Mouse (Mus musculus) heart, postnatal 14 days (tissue): Measurements from ENCODE around the gene Zfp592. TPM values are rescaled to one million over a fixed set of nuclear protein-coding genes. Genes with fewer than 3 reads are reported as not detected.
"Not testable (repeated sequence)": the region's sequence is repeated elsewhere in the genome, so short reads cannot be mapped to it uniquely, and the experiment has no call there.

ENCODE experiments used
- DNase-seq, 2 experiments: peaks; one replicate each; pipeline ENCODE4 v3.0.0; 2021 to 2022
- intact Hi-C: fragments of 180-260 bp; cut with DNase I; formaldehyde crosslinking; loops from one replicate; pipeline ENCODE4 v1.15.1; 2025
- long read RNA-seq, 2 experiments: library from polyadenylated mRNA; stranded (forward); transcript quantifications; one replicate each; pipeline ENCODE4 v2.0.0; 2021
- total RNA-seq, 2 experiments: library from RNA; stranded (reverse); gene quantifications; 2 replicates each; pipeline ENCODE4 v1.2.3; 2021

The Zfp592 gene
- 10 to 100 TPM; 21.5 to 22.1 TPM for total RNA-seq
- long read RNA-seq, experiment 1, full-length matches to known transcripts, result 2 of 14 reads
- long read RNA-seq, experiment 1, partial matches to known transcripts, result 6 of 14 reads
- long read RNA-seq, experiment 1, other reads (novel, unspliced or antisense), result 6 of 14 reads
- long read RNA-seq, experiment 2, full-length matches to known transcripts, result 2 of 6 reads
- long read RNA-seq, experiment 2, partial matches to known transcripts, result 2 of 6 reads
- long read RNA-seq, experiment 2, other reads (novel, unspliced or antisense), result 2 of 6 reads

GRCm38 (mm10) chr7:80992980-80993833 is at the start of gene Zfp592:
Gene Zfp592 (plus strand): TSS chr7:80993681.
- DNase-seq, result peak; percentile 88 to 93
- intact Hi-C loops, result loop anchor here (2.0 to 5.0 kb wide), 5 partner anchors 44 to 164 kb away; partner anchors contain the start of genes Alpk3, Wdr73 and Zscan2

GRCm38 (mm10) chr7:80947445-80948350 is 45.8 kb upstream of the Zfp592 start, which contains the start of gene Sec11a:
Gene Sec11a (minus strand): TSS chr7:80947780.
- DNase-seq, result peak; percentile 93 to 94
- intact Hi-C loops, result loop anchor here (2.0 to 5.0 kb wide), 2 partner anchors 45 kb away; partner anchors contain the start of genes Wdr73 and Zfp592

DNA sequence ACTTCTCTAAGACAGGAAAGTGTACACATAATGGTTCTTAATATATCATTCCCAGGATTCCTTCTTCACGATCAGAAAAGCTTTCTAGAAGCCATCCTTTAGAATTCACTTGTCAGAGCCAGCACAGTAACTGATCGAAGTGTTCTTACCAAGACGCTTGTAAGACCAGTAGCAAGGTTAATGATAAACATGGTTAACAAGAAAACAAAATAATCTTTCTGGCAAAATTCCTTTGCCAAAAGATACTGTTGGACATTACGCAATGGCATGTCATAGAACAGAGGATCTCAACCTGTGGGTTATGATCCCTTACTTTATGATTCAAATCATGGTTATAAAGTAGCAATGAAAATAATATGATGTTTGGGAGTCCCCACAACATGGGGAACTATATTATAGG is 42.0 kb upstream of the Zfp592 start:
- no peak for DNase-seq
- intact Hi-C loops, result no loop called here

DNA sequence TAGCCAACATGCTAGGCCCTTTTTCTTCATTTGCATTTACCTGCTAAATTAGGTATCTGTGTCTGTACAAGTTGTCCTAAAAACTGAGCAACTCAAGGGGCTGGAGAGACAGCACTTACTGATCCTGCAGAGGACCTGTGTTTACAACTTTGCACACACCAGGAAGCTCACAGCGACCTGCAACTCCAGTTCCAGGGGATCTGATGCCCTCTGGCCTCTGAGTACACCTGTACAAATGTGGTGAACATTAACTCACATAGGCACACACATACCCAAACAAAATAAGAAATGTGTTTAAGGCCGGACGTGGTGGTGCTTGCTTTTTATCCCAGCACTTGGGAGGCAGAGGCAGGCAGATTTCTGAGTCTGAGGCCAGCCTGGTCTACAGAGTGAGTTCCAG is 41.3 kb upstream of the Zfp592 start:
- intact Hi-C loops, result no loop called here
- DNase-seq, result no peak

GRCm38 (mm10) chr7:80954251-80954650 is 39.2 kb upstream of the Zfp592 start:
- no peak for DNase-seq
- intact Hi-C loops, result no loop called here

DNA sequence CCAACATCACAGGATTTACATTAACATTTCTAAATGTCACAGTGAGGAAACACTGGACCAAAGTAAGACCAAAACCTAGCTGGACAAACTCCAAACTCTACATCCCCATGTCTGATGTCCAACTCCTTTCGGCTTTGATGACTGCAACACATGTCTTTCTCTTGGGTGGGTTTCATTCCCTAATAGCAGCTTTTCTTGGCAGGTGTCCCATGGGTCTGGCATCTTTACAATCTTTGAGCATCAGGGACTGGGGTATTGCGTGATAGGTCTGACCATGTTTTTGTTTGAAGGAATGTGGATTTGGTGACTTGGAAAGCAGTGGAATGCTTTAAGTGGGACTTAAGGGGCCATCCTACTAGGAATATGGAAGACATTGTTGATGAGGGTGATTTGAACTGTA is 36.6 kb upstream of the Zfp592 start:
- no peak for DNase-seq
- intact Hi-C loops, result no loop called here

DNA sequence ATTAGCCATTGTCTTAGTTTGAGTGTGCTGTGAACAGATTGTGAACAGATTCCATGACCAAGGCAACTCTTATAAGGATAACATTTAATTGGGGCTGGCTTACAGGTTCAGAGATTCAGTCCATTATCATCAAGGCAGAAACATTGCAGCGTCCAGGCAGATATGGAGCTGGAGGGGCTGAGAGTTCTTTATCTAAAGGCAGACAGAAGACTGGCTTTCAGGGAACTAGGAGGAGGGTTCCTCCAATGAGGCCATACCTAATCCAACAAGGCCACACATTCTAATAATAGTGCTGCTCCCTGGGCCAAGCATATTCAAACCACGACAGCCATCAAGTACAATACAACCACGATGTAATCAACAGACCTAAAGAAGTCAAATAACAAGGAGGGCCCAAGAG is 34.5 kb upstream of the Zfp592 start:
- DNase-seq, result no peak
- intact Hi-C loops, result no loop called here

DNA sequence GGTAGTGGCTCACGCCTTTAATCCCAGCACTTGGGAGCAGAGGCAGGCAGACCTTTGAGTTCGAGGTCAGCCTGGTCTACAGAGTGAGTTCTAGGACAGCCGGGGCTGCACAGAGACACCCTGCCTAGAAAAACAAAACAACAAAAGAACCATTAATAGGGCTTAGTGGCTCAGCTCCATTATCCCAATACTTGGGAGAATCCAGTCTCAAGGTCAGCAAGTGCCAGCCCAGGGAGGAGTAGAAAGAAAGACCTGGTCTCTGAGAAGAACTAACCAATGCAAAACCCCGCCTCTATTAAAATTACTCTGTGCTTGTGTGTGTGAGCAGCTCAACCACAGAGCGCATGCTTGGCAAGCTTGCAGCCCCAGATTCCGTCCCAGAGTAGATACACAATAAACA is 30.7 kb upstream of the Zfp592 start:
- DNase-seq, result no peak
- intact Hi-C loops, result no loop called here

DNA sequence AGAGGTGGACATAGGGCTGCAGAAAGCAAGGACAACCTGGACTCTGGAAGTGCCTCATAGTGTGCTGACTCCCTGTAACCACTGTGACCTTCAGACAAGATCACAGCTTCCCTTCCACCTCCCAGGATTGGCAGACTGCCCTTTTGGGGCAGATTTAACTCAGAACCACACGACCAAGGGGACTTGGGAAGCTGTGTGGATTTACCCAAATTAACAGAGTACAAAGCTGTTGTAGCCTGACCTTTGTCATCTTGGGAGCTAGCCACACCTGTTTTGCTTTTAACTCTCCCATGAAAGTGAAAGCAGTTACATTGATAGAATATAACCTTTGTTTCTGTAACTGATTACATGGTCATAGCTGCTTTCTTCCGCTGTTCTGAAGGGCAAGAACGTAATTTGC is 22.6 kb upstream of the Zfp592 start:
- intact Hi-C loops, result no loop called here
- peak in 1 of 2 experiments; percentile 20 for DNase-seq

- intact Hi-C loops, result no loop called here
- no peak for DNase-seq
These were observed 22.1 kb upstream of the Zfp592 start for GRCm38 (mm10) chr7:80971419-80971818.

DNA sequence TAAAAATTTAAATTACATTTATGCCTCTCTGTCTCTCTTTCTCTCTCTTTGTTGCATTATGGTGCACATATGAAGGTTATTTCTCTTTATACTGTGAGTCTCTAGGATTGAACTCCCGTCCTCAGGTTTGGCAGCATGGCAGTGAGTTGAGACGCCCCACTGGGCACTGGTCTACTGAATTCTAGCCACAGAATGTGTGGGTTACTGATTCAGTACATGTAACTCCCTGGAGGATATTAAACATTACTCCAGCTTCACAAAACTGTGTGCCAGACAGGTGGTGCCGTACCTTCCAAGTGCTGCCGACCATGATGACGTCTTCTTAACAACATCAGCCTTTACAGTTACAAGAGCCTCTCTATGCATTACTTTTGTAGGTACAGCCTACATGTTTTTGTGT is 21.4 kb upstream of the Zfp592 start:
- intact Hi-C loops, result no loop called here
- no peak for DNase-seq

DNA sequence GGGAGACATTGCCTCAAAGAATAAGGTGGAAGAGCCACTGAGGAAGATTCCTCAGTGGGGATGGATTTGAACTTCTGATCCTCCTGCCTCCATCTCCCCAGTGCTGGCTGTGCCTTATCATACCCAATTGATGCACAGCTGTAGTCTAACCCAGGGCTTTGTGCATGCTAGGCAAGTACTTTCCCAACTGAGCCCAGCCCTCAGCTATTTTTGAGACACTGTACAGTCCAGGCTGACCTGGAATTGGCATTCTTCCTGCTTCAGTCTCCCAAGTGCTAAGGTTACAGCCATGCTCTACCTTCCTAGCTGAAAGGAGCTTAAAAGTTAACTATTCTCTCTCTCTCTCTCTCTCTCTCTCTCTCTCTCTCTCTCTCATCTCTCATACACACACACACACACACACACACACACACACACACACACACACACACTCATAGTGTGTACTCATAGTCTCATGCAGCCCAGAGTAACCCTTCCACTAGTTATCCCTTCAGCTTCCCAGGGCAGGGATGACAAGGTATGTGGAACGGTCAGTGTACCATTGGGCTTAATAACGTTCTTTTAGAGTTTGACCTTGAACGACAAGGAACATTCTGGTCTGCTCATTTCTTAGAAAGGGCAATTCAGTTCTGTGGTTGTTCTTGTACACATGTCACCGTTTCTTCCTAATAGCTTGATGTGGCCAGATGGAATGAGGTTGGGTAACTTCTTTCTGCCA is 20.4 kb upstream of the Zfp592 start:
- DNase-seq, intact Hi-C loops: not testable (repeated sequence)

- intact Hi-C loops, DNase-seq: not testable (repeated sequence)
These were observed 19.9 kb upstream of the Zfp592 start for GRCm38 (mm10) chr7:80973638-80974015.

GRCm38 (mm10) chr7:80980566-80980965 is 12.9 kb upstream of the Zfp592 start:
- intact Hi-C loops, result no loop called here
- no peak for DNase-seq

- intact Hi-C loops, result no loop called here
These were observed 6.9 kb upstream of the Zfp592 start for GRCm38 (mm10) chr7:80986458-80987187.

DNA sequence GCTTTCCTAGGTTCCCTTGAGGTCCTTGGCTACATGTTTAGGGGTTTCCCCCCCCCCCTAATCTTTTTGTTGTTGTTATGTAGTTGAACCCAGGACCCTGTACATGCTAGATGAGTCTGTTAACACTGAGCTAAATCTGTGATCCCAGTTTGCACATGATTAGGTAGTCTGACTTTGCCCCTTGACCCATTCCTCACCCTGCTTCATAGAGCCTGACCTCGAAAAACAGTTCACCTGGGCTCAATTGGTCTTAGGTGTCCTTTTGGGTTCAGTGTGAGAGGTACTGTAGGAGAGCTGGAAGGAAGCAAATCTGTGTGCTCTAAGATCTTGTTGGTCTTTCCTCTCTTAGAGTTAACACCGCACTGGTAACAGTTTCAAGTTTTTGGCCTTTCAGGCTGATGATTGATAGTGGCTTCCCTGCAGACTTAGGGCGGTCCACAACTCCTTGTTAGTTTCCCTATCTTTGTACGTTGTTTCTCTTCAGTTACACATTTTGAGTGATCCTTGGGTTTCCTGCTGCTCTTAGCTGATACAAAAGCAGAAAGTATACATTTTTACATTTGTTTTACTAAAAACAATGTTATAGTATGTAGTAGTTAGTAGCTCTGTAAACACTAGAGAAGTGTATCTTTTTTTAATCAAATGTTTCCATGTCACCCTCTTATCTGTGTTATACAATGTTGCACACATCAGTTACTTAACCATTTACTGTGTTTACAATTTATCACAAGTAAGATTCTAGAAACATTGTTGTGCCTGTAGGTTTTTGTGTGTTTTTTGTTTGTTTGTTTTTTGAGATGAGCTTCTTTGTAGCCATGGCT is 5.5 kb upstream of the Zfp592 start:
- intact Hi-C loops, result no loop called here
- DNase-seq, result no peak

More at GRCm38 (mm10) chr7:80986458-80987187, 6.9 kb upstream of the Zfp592 start:
- no peak for DNase-seq

GRCm38 (mm10) chr7:80990276-80990675 is 3.2 kb upstream of the Zfp592 start:
- no peak for DNase-seq
- intact Hi-C loops, result loop anchor here (5.0 kb wide), 4 partner anchors 67 to 167 kb away; partner anchors contain the start of genes Alpk3, Wdr73 and Zscan2

DNA sequence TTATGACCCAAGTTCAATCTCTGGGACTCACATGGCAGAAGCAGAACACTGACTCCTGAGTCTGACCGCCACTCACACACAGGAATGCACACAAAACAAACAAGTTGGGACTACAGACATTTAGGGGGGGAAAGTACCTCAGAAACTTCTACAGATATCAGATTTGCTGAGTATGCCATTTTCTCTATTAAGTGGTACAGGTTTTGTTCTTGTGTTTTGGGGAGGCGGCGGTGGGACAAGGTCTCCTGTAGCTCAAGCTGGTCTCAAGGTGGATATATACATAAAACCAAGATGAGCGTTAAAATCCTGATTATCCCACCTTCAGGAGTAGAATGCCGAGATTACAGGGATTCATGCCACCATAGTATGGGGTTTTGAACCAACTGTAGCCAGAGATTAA is 1.9 kb upstream of the Zfp592 start:
- intact Hi-C loops, result loop anchor here (5.0 kb wide), 4 partner anchors 66 to 166 kb away; partner anchors contain the start of genes Alpk3, Wdr73 and Zscan2

More for the DNA sequence above, 1.9 kb upstream of the Zfp592 start:
- no peak for DNase-seq
